Mouse (Mus musculus): ENCODE data around the gene Tmem212. TPM values are rescaled to one million over a fixed set of nuclear protein-coding genes. Genes with fewer than 3 reads are reported as not detected.
"Not testable (repeated sequence)": the region's sequence is repeated elsewhere in the genome, so short reads cannot be mapped to it uniquely, and the experiment has no call there.

The Tmem212 gene
- total RNA-seq (2012; rRNA removed) = not detected in 2 replicates

DNA sequence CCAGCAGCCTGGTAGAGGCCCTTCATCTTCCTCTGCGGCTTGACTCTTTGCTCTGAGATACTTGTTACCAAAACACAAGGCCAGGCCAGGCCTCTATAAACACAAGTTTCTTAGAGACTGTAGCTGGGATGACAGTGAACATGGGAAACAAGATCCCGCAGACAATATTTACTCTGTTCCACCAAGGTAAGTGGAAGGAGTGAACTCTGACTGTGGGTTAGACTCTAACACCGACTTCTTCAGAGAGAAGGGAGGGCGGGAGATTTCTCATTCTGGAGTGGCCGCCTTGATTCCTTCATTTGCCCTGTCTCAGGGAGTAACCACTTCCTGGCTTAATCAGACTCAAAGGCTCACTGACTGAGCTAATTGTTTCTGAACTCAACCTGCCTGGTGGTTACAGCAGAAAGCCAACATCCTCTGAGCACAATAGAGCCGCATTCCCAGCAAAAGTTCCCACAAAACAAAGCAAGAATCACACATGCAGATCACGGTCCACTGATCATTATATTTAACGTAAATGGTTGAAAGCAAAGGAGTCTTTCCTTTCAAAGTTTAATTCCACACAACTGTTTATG, at the start of gene Tmem212:
Gene Tmem212, minus strand, starts transcription at position 51 of the 575 bp plus-strand sequence.
- H3K27ac ChIP-seq (ENCODE audit: insufficient read depth, low read depth, low read length, poor library complexity, severe bottlenecking) = no peak within 1 kb of the TSS
- in situ Hi-C loops (cut with MboI; ENCODE audit: low sequenced_read_pairs in 2 of 2, unreplicated experiment in 2 of 2) = no loop called here

DNA sequence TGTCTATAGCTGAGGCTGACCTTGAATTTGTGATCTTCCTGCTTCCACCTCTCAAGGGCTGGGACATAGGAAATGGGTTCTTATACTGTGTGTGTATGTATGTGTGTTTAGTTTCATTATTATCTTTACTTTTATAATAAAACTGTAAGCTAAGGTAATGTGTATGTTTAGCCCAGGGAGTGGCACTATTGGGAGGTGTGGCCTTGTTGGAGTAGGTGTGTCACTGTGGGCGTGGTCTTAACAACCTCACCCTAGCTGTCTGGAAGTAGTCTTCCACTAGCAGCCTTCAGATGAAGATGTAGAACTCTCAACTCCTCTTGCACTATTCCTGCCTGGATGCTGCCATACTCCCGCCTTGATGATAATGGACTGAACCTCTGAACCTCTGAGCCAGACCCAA, 49.2 kb upstream of the Tmem212 start:
- H3K4me3 ChIP-seq (ENCODE audit: insufficient read depth in 1 of 2, low read depth in 1 of 2, low read length in 2 of 2, poor library complexity in 1 of 2, severe bottlenecking in 1 of 2); in situ Hi-C loops (cut with MboI; ENCODE audit: low sequenced_read_pairs in 2 of 2, unreplicated experiment in 2 of 2); H3K9ac ChIP-seq (ENCODE audit: insufficient read depth, low read depth, low read length, poor library complexity, severe bottlenecking); H3K27ac ChIP-seq (ENCODE audit: insufficient read depth, low read depth, low read length, poor library complexity, severe bottlenecking); H3K36me3 ChIP-seq (ENCODE audit: control insufficient read depth, insufficient read depth, low read length, poor library complexity, severe bottlenecking); H3K9me3 ChIP-seq (ENCODE audit: control insufficient read depth, insufficient read depth, low read depth, low read length); H3K4me1 ChIP-seq (ENCODE audit: control insufficient read depth in 2 of 2, insufficient read depth in 2 of 2, low read length in 2 of 2, poor library complexity in 1 of 2); DNase-seq (ENCODE audit: low read depth, low spot score): not testable (repeated sequence)

More for the DNA sequence above, at the start of gene Tmem212:
- Histone ChIP-seq H3K4me3 (ENCODE audit: insufficient read depth in 1 of 2, low read depth in 1 of 2, low read length in 2 of 2, poor library complexity in 1 of 2, severe bottlenecking in 1 of 2) (no peak within 1 kb of the TSS), H3K36me3 (ENCODE audit: control insufficient read depth, insufficient read depth, low read length, poor library complexity, severe bottlenecking) (no peaks in the 10 kb centered on the region), H3K9ac (ENCODE audit: insufficient read depth, low read depth, low read length, poor library complexity, severe bottlenecking) (no peak within 1 kb of the TSS), H3K9me3 (ENCODE audit: control insufficient read depth, insufficient read depth, low read depth, low read length) (no peaks in the 10 kb centered on the region), H3K4me1 (ENCODE audit: control insufficient read depth in 2 of 2, insufficient read depth in 2 of 2, low read length in 2 of 2, poor library complexity in 1 of 2) (no peaks in the 10 kb centered on the region)
- no peak for DNase-seq (ENCODE audit: low read depth, low spot score)
- TF ChIP-seq CHD2 (IDR thresholded peaks at IDR 0.05; ENCODE audit: low read depth, low read length) (no peak), HCFC1 (IDR thresholded peaks at IDR 0.05; ENCODE audit: borderline replicate concordance, insufficient read depth, low read length) (no peak), ZC3H11A (IDR thresholded peaks at IDR 0.05; ENCODE audit: borderline replicate concordance, low read depth, low read length) (no peak), MAFK (IDR thresholded peaks at IDR 0.05; ENCODE audit: insufficient read depth, low read depth, low read length) (no peak), ZNF384 (IDR thresholded peaks at IDR 0.05; ENCODE audit: low read depth, low read length) (no peak)

DNA sequence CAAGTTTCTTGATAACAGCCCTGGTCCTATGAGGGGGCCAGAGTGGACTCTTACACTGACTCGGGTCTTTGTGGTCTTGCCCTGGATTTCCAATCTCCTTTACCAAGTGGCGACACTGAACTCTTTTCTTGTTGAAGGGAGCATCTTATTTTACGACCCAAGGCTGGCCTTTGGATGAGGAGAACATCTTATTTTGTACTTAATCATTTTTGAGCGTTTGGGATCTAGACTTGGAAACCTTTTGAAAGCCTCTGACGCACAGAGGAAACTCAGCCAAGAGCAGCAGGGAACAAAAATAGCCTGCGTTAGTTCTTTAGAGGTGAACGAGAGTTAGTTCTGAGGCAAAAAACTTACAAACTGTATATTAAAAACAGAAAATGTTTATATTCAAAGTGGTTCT, 46.8 kb upstream of the Tmem212 start:
- DNase-seq (ENCODE audit: low read depth, low spot score) = no peak
- Histone ChIP-seq H3K9ac (ENCODE audit: insufficient read depth, low read depth, low read length, poor library complexity, severe bottlenecking) (no peak overlapping the region), H3K4me1 (ENCODE audit: control insufficient read depth in 2 of 2, insufficient read depth in 2 of 2, low read length in 2 of 2, poor library complexity in 1 of 2) (no peaks in the 10 kb centered on the region), H3K27ac (ENCODE audit: insufficient read depth, low read depth, low read length, poor library complexity, severe bottlenecking) (no peak overlapping the region), H3K36me3 (ENCODE audit: control insufficient read depth, insufficient read depth, low read length, poor library complexity, severe bottlenecking) (no peaks in the 10 kb centered on the region), H3K9me3 (ENCODE audit: control insufficient read depth, insufficient read depth, low read depth, low read length) (no peaks in the 10 kb centered on the region), H3K4me3 (ENCODE audit: insufficient read depth in 1 of 2, low read depth in 1 of 2, low read length in 2 of 2, poor library complexity in 1 of 2, severe bottlenecking in 1 of 2) (no peak overlapping the region)
- no peak for TF ChIP-seq ZC3H11A (IDR thresholded peaks at IDR 0.05; ENCODE audit: borderline replicate concordance, low read depth, low read length)
- no peak for TF ChIP-seq CHD2 (IDR thresholded peaks at IDR 0.05; ENCODE audit: low read depth, low read length)
- no peak for TF ChIP-seq MAFK (IDR thresholded peaks at IDR 0.05; ENCODE audit: insufficient read depth, low read depth, low read length)
- TF ChIP-seq ZNF384 (IDR thresholded peaks at IDR 0.05; ENCODE audit: low read depth, low read length) = no peak
- no peak for TF ChIP-seq HCFC1 (IDR thresholded peaks at IDR 0.05; ENCODE audit: borderline replicate concordance, insufficient read depth, low read length)
- in situ Hi-C loops (cut with MboI; ENCODE audit: low sequenced_read_pairs in 2 of 2, unreplicated experiment in 2 of 2) = no loop called here

DNA sequence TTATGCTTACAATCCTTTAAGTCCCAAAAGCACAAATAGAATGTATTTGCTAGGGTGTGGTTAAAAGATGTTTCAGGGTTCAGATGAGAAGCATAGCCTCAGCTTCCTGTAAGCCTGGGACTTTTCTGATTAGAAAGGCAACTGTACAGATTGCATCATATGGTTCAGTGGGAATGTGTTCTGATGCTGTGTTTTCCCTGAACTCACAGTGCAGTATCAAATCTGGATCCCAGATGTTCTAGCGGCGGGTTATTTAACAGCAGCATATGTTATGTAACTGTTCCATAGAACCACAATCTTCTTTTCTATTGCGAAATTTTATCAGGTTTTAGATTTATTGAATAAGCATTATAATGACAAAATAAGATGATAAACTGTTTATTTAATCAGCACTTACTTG, 45.5 kb upstream of the Tmem212 start:
- no peaks in the 10 kb centered on the region for H3K9me3 ChIP-seq (ENCODE audit: control insufficient read depth, insufficient read depth, low read depth, low read length)
- no peak for DNase-seq (ENCODE audit: low read depth, low spot score)
- no peak for TF ChIP-seq MAFK (IDR thresholded peaks at IDR 0.05; ENCODE audit: insufficient read depth, low read depth, low read length)
- TF ChIP-seq ZNF384 (IDR thresholded peaks at IDR 0.05; ENCODE audit: low read depth, low read length) = no peak
- TF ChIP-seq CHD2 (IDR thresholded peaks at IDR 0.05; ENCODE audit: low read depth, low read length) = no peak
- no peak for TF ChIP-seq ZC3H11A (IDR thresholded peaks at IDR 0.05; ENCODE audit: borderline replicate concordance, low read depth, low read length)
- no peak for TF ChIP-seq HCFC1 (IDR thresholded peaks at IDR 0.05; ENCODE audit: borderline replicate concordance, insufficient read depth, low read length)
- no peaks in the 10 kb centered on the region; a peak in 2 of 4 replicates for H3K4me1 ChIP-seq (ENCODE audit: control insufficient read depth in 2 of 2, insufficient read depth in 2 of 2, low read length in 2 of 2, poor library complexity in 1 of 2)
- no peak overlapping the region for H3K9ac ChIP-seq (ENCODE audit: insufficient read depth, low read depth, low read length, poor library complexity, severe bottlenecking)
- in situ Hi-C loops (cut with MboI; ENCODE audit: low sequenced_read_pairs in 2 of 2, unreplicated experiment in 2 of 2) = no loop called here
- no peak overlapping the region for H3K27ac ChIP-seq (ENCODE audit: insufficient read depth, low read depth, low read length, poor library complexity, severe bottlenecking)
- H3K4me3 ChIP-seq (ENCODE audit: insufficient read depth in 1 of 2, low read depth in 1 of 2, low read length in 2 of 2, poor library complexity in 1 of 2, severe bottlenecking in 1 of 2) = no peak overlapping the region
- H3K36me3 ChIP-seq (ENCODE audit: control insufficient read depth, insufficient read depth, low read length, poor library complexity, severe bottlenecking) = no peaks in the 10 kb centered on the region
